Mouse (Mus musculus) macrophage (primary cell): ENCODE data around the gene Krt71. TPM values are rescaled to one million over a fixed set of nuclear protein-coding genes. Genes with fewer than 3 reads are reported as not detected.
"Not testable (repeated sequence)": the region's sequence is repeated elsewhere in the genome, so short reads cannot be mapped to it uniquely, and the experiment has no call there.

Source experiments
- H3K27ac ChIP-seq: fragments of 350-480 bp; formaldehyde crosslinking; 2 replicates; pipeline ENCODE4 v1.9.0; 2021
- H3K36me3 ChIP-seq: fragments of 350-480 bp; formaldehyde crosslinking; 2 replicates; pipeline ENCODE4 v1.9.0; 2021; ENCODE audit errors: inconsistent target
- H3K4me3 ChIP-seq: fragments of 350-480 bp; formaldehyde crosslinking; 2 replicates; pipeline ENCODE4 v1.9.0; 2021; ENCODE audit errors: inconsistent target
- H3K79me2 ChIP-seq: fragments of 350-480 bp; formaldehyde crosslinking; 2 replicates; pipeline ENCODE4 v1.9.0; 2021; ENCODE audit errors: inconsistent target
- WGBS: methylation state at CpG from one replicate; pipeline ENCODE4 v1.1.7; 2026; ENCODE audit warnings: inconsistent platforms; ENCODE audit not compliant: missing documents; 5-methylcytosine and 5-hydroxymethylcytosine counted together
- polyA plus RNA-seq: library from polyadenylated mRNA; stranded (reverse); fragments of 250-400 nt; gene quantifications from 3 replicates; pipeline ENCODE4 v1.2.4, GENCODE M21; 2018; ENCODE audit warnings: inconsistent platforms

Krt71 gene
- polyA plus RNA-seq, 1 experiment from 2014 or later = not detected

DNA sequence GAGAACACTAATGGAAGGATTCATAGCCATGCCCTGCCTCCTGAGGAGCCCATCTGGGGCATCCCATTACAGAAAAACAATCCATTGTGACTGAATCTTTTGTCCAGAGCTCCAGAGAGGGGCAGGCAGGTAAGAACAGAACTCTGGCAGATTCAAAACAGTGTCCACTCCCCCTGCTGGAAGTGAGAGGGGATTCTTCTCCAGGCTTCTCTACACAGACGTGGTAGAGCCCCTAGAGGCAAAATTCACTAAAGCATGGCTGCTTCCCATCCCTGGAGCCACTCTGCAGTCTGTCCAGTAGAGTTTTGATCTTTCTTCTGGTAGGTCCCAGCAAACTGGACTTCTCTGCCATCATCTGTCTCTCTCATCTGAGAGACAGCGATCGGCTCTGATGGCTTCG lies 38.8 kb downstream of the Krt71 start:
- H3K36me3 ChIP-seq = no peaks in the 10 kb centered on the region
- WGBS = 73% methylated on average over 4 of the region's 4 CpGs
- H3K4me3 ChIP-seq = no peak overlapping the region
- H3K79me2 ChIP-seq = no peaks in the 10 kb centered on the region
- no peak overlapping the region for H3K27ac ChIP-seq

DNA sequence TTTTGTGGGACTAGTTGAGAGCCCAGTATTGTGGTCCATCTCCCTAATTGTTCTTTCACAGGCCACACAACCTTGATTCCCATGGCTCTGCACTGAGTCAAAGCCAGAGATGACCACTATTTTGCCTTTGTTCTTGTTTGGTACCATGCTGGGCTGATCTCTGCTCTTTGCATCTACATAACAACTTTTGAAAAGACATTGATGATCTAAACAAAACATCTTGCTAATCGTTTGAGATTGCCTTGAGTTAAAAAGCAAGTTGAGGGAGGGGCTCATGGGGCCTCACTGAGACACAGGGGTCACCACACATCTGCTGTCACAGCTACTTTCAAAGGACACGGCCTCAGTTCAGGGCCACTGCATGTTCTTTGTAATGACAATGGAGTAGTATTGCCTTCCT lies 40.5 kb downstream of the Krt71 start:
- Histone ChIP-seq H3K79me2 (no peaks in the 10 kb centered on the region), H3K36me3 (no peaks in the 10 kb centered on the region), H3K4me3 (no peak overlapping the region), H3K27ac (no peak overlapping the region)
- WGBS = 60% methylated on average over 2 of the region's 2 CpGs

DNA sequence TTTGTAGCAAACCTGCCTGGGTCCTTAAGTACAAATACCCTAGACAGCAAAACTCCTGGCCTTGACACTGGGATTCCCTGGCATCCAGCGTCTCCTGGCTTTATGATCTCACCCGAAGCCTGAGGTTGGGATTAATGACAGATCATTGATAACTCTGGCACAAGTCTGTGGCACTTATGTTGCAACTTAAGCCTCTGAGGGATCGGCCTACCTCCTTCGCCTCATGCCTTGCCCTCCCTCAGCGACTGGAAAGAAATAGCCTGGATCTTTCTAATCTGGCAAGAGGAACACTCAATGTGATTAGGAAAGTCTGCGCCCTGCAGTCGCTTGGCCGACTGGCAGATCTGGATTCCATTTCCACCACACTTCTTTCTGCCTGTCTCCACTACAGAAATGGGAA lies 43.0 kb downstream of the Krt71 start:
- Histone ChIP-seq H3K4me3 (no peak overlapping the region), H3K79me2 (no peaks in the 10 kb centered on the region), H3K27ac (no peak overlapping the region), H3K36me3 (no peaks in the 10 kb centered on the region)
- 77% methylated on average over 8 of the region's 8 CpGs for WGBS

DNA sequence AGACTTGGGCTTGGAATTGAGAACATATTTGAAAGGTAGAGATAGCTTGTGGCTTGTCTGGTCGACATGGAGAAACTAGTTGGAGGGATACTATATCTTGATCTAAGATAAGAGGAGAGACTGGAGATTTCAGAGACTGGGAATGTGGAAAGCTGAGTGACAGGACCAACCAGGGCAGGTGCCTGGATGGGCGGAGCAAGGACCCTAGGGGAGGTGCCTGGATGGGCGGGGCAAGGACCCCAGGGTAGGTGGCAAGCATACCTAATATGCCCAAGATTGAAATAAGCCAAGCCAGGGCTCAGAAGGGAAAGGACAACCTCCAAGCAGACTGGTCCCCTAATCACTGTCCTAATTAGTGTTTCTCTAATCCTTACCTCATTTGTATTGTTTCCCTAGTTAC lies 43.7 kb downstream of the Krt71 start:
- 47% methylated on average over 3 of the region's 3 CpGs for WGBS

DNA sequence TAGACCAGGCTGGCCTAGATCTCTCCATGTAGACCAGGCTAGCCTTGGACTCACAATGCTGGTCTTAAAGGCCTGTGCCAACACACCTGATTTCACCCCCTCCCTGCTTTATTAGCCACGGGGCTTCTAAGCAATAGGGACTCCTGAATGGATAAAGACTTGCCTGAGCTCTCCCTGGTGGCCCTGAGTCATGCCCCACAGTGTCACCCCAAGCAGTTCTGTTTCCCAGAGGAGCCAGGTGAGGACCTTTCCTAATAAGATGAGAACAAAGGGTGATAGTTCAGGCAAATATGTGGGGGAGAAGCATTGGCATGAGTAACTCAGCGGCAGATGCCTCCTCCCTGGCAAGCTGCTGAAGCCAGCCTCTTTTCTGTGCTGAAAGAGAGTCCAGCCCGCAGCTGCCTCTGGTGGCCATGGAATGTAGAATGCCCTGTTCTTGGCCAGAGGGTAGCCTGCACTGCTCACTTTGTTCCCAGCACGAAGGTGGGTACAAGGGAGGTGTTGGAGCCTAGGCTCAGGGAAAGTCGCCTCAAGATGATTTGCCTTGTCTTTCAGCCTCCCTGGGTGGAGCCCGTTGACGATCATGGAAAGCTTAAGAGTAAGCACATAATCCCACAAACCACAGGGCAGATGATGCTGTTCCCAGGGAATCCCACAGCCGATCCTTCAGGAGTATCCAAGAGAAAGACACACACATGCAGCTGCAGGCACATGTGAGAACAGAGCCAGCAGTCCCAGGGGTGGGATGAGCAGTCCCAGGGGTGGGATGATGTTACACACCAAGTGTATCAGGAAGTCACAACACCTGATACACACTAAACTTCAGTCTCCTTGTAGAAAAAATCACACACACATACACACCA lies 45.4 kb downstream of the Krt71 start:
- 81% methylated on average over 8 of the region's 8 CpGs for WGBS
- H3K79me2 ChIP-seq = no peaks in the 10 kb centered on the region
- H3K36me3 ChIP-seq = no peaks in the 10 kb centered on the region
- no peak overlapping the region for H3K27ac ChIP-seq
- H3K4me3 ChIP-seq = no peak overlapping the region

More for the DNA sequence above, 43.7 kb downstream of the Krt71 start:
- Histone ChIP-seq H3K4me3 (no peak overlapping the region), H3K27ac (no peak overlapping the region), H3K36me3 (no peaks in the 10 kb centered on the region), H3K79me2 (no peaks in the 10 kb centered on the region)

DNA sequence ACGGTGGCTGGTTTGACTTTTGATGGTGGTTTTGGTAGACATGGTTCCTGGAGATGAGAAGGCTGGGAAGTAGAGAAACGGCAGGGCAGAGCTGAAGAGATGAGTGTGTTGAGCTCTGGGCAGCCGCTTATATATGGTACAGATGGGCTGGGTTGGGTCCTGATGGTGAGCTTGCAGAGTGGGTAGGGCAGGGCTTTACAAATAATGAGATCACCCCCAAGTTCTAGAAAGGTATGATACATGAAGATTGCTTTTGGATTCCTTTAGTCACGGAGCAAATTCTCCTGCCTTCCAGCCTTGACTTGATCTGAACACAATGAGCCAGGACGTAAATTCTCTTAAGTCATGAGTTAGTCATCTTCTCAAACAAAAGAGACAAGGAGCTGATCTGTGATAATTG lies 48.7 kb downstream of the Krt71 start, which contains the start of gene Krt6a:
Krt6a (minus strand) TSS at position 101 of the 400 bp plus-strand sequence.
- Histone ChIP-seq H3K4me3 (no peak within 1 kb of the TSS), H3K79me2 (no peaks in the 10 kb centered on the region), H3K27ac (no peak within 1 kb of the TSS), H3K36me3 (no peaks in the 10 kb centered on the region)
- 96% methylated on average over 4 of the region's 5 CpGs for WGBS

DNA sequence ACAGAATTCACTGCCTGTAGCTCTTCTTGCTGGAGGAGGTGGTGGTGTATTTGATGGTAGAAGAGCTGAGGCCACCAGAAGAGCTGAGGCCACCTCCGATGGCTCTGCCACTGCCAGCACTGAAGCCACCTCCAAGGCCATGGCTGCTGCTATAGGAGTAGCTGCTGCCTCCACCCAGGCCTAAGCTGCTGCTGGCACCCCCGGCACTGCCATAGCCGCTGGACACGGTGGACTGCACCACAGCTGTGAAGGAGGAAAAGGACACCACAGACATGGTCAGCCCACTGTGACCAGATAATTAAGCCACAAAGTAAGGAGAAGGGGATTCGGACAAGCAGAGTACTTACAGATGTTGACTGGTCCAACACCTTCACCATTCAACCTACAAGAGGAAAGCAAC lies 52.4 kb downstream of the Krt71 start:
- not testable (repeated sequence) for H3K4me3 ChIP-seq, H3K79me2 ChIP-seq, H3K36me3 ChIP-seq, H3K27ac ChIP-seq
- WGBS = 95% methylated on average over 4 of the region's 5 CpGs

DNA sequence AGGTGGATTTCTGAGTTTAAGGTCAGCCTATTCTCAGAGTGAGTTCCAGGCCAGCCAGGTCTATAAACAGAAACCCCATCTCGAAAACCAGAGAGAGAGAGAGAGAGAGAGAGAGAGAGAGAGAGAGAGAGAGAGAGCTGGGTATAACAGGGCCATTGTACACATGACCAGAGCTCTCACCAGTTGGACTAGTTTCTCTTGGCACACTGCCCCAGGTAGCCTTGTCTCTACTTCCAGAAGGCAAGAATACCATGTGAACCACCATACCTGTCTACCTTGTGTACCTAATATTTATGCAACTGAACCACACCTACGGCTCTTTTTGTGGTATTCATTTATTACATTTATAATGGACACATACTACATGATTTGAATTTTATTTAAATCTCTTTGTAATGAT lies 54.7 kb downstream of the Krt71 start:
- H3K79me2 ChIP-seq = no peaks in the 10 kb centered on the region
- WGBS = 86% methylated on average over 2 of the region's 2 CpGs
- H3K27ac ChIP-seq = no peak overlapping the region
- H3K36me3 ChIP-seq = no peaks in the 10 kb centered on the region
- H3K4me3 ChIP-seq = no peak overlapping the region

Other genes starting within 250 kb of the Krt71 start
- not detected in 3 replicates for gene Gm49425, start 225.8 kb downstream of the Krt71 start, polyA plus RNA-seq
- gene Krt84, start 210.3 kb downstream of the Krt71 start, polyA plus RNA-seq = not detected in 3 replicates
- not detected in 3 replicates for gene Krt82, start 192.4 kb downstream of the Krt71 start, polyA plus RNA-seq
- gene Krt90, start 180.2 kb downstream of the Krt71 start, polyA plus RNA-seq = not detected in 3 replicates
- gene Krt75, start 169.2 kb downstream of the Krt71 start, polyA plus RNA-seq = not detected in 3 replicates
- not detected in 3 replicates for gene Gm5414, start 114.9 kb downstream of the Krt71 start, polyA plus RNA-seq
- not detected in 3 replicates for gene Gm5478, start 95.7 kb downstream of the Krt71 start, polyA plus RNA-seq
- gene Krt6b, start 62.8 kb downstream of the Krt71 start, polyA plus RNA-seq = not detected in 3 replicates
- gene Krt6a, start 48.8 kb downstream of the Krt71 start, polyA plus RNA-seq = not detected in 3 replicates
- not detected in 3 replicates for gene Krt5, start 30.2 kb downstream of the Krt71 start, polyA plus RNA-seq
- gene Krt72, start 43.4 kb upstream of the Krt71 start, polyA plus RNA-seq = not detected in 3 replicates
- not detected in 3 replicates for gene Krt73, start 59.2 kb upstream of the Krt71 start, polyA plus RNA-seq
- gene Krt2, start 75.1 kb upstream of the Krt71 start, polyA plus RNA-seq = not detected in 3 replicates
- gene Krt1, start 107.7 kb upstream of the Krt71 start, polyA plus RNA-seq = not detected in 3 replicates
- not detected in 3 replicates for gene Krt77, start 126.6 kb upstream of the Krt71 start, polyA plus RNA-seq
- not detected in 3 replicates for gene Krt76, start 149.8 kb upstream of the Krt71 start, polyA plus RNA-seq
- not detected in 3 replicates for gene Krt4, start 181.6 kb upstream of the Krt71 start, polyA plus RNA-seq
- not detected in 3 replicates for gene Krt79, start 197.2 kb upstream of the Krt71 start, polyA plus RNA-seq
- not detected in 3 replicates for gene Krt78, start 211.2 kb upstream of the Krt71 start, polyA plus RNA-seq